In the genomic region with DNA sequence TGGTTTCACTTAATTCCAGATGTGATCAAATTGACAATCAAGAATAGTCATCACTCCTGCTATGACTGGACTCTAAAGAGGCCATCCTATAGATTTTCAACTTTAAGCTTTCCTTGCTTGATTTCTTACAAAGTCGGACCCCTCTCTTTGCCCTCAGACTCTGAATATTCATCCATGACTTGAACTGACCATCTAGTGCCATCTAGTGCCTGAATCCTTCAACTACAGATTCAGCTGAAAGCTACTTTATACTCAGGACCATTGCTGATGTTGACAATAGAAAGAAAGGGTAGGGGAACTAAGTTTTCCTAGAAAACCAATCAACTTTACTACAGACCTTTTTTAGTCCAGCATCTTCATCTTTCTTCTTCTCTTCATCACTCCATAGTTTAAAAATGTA, we compare ENCODE assay signal across 10 mouse cellular contexts.
DNase-seq lines count a peak whose midpoint lies in the region; ATAC-seq and TF ChIP-seq lines count a peak whose summit lies in the region.
"Had no signal": no experiment of that assay in that cellular context is flagged by ENCODE, and none has a peak within 500 bp of the region (broad histone marks: within the 10 kb centered on the region; RNA-seq: fewer than 3 reads in every experiment).

No protein-coding gene starts in this region.

- peak; percentile 32 for TF ChIP-seq CTCF in gastrocnemius, adult 2 months (IDR thresholded peaks at IDR 0.05)
- TF ChIP-seq CTCF in left cerebral cortex, adult 2 months (IDR thresholded peaks at IDR 0.05): peak; percentile 63
- peak; percentile 51; the same call in 1 of the 2 replicates for TF ChIP-seq CTCF in brain, embryonic 14.5 days (IDR thresholded peaks at IDR 0.05; ENCODE audit: borderline replicate concordance, extremely low read depth, insufficient read depth, insufficient read length)
- TF ChIP-seq CTCF in hindbrain, postnatal 0 days (IDR thresholded peaks at IDR 0.05; ENCODE audit: low read depth): peak; percentile 70

- no peak overlapping the region for H3K9ac ChIP-seq in hindbrain, postnatal 0 days (replicated peaks; ENCODE audit: low read length)
- H3K9ac ChIP-seq: neural tube, embryonic 13.5 days had no signal

- ATAC-seq in hindbrain, postnatal 0 days: no peak

- H3K36me3 ChIP-seq in hindbrain, postnatal 0 days (ENCODE audit: insufficient read depth, low read length): no peaks in the 10 kb centered on the region
- H3K36me3 ChIP-seq: neural tube, embryonic 13.5 days had no signal

- no peak overlapping the region for H3K27ac ChIP-seq in gastrocnemius, adult 2 months
- no peak overlapping the region for H3K27ac ChIP-seq in left cerebral cortex, adult 2 months
- H3K27ac ChIP-seq in hindbrain, postnatal 0 days: no peak overlapping the region
- H3K27ac ChIP-seq: neural tube, embryonic 13.5 days had no signal

- no peaks in the 10 kb centered on the region for H3K27me3 ChIP-seq in hindbrain, postnatal 0 days (ENCODE audit: insufficient read depth, low read length)
- H3K27me3 ChIP-seq: neural tube, embryonic 13.5 days had no signal

- no peak overlapping the region for H3K4me2 ChIP-seq in hindbrain, postnatal 0 days (ENCODE audit: low read depth, low read length)
- H3K4me2 ChIP-seq: neural tube, embryonic 13.5 days had no signal

- 11% methylated on average over 1 of the region's 1 CpGs for WGBS in hindbrain, postnatal 0 days

- DNase-seq in gastrocnemius, adult 2 months: no peak
- DNase-seq in gastrocnemius, postnatal 36 days: no peak
- no peak for DNase-seq in left cerebral cortex, adult 2 months (ENCODE audit: extremely low spot score in 1 of 2, low spot score in 2 of 2)
- DNase-seq in left cerebral cortex, adult 8-10 months (ENCODE audit: low spot score in 2 of 2): no peak
- DNase-seq in brain, embryonic 14.5 days (ENCODE audit: low read depth): peak; percentile 66
- peak; percentile 70 for DNase-seq in hindbrain, postnatal 0 days (ENCODE audit: low spot score)
- DNase-seq in right cerebral cortex, postnatal 4 days: no peak
- DNase-seq in thymus, postnatal 36 days: no peak
- DNase-seq: cerebellum, adult 9-11 months had no signal

- no peaks in the 10 kb centered on the region for H3K9me3 ChIP-seq in hindbrain, postnatal 0 days (ENCODE audit: low read length)
- H3K9me3 ChIP-seq: neural tube, embryonic 13.5 days had no signal

- no peak overlapping the region for H3K4me3 ChIP-seq in gastrocnemius, adult 2 months
- H3K4me3 ChIP-seq in left cerebral cortex, adult 2 months: no peak overlapping the region
- H3K4me3 ChIP-seq in hindbrain, postnatal 0 days (ENCODE audit: low read length): no peak overlapping the region
- H3K4me3 ChIP-seq: neural tube, embryonic 13.5 days had no signal

- no peaks in the 10 kb centered on the region for H3K4me1 ChIP-seq in hindbrain, postnatal 0 days (ENCODE audit: insufficient read depth, low read length)
- H3K4me1 ChIP-seq: neural tube, embryonic 13.5 days had no signal

- intact Hi-C loops in gastrocnemius, adult 2 months (cut with DNase I): no loop called here
- intact Hi-C loops in gastrocnemius, postnatal 36 days (cut with DNase I): no loop called here
- intact Hi-C loops in left cerebral cortex, adult 2 months (cut with DNase I): loop anchor here (1.0 to 5.0 kb wide), 3 partner anchors 91 to 1906 kb away; no protein-coding TSS in a partner anchor

- TF ChIP-seq POLR2A in brain, embryonic 14.5 days (IDR thresholded peaks at IDR 0.05; ENCODE audit: borderline replicate concordance, extremely low read depth, insufficient read depth, insufficient read length, poor library complexity, severe bottlenecking): no peak

Comparison
In these comparisons a context has a peak if more than half of its experiments do, and no peak if none do; other contexts are left out.
1. DNase-seq: peak in brain, embryonic 14.5 days (single experiment) and hindbrain, postnatal 0 days (single experiment); none in gastrocnemius, adult 2 months (single experiment), gastrocnemius, postnatal 36 days (0 of 2), left cerebral cortex, adult 2 months (0 of 2), left cerebral cortex, adult 8-10 months (0 of 2), right cerebral cortex, postnatal 4 days (single experiment) and thymus, postnatal 36 days (0 of 2).
2. Peak in every context shown above with its lines, with median percentiles within 50 percentile points of each other: CTCF ChIP-seq.